Mouse (Mus musculus) MEL (cell line): ENCODE data around the gene Apobec2. TPM values are rescaled to one million over a fixed set of nuclear protein-coding genes. Genes with fewer than 3 reads are reported as not detected.

Experiments
- DNase-seq: peaks from one replicate; pipeline ENCODE4 v3.0.0; 2011; ENCODE audit warnings: low read depth, low spot score
- H3K27ac ChIP-seq: 2 replicates; pipeline ENCODE4 v1.5.1; 2012; ENCODE audit warnings: low read depth, mild to moderate bottlenecking, control low read depth, low read length, moderate library complexity; ENCODE audit not compliant: control insufficient read depth
- H3K27me3 ChIP-seq, 2 experiments: fragments of 150-350 bp in 1 of 2; sonication (generic) in 1 of 2; 2 replicates each; pipeline ENCODE4 v1.6.1; 2012; ENCODE audit warnings: low read length in 2 of 2, mild to moderate bottlenecking in 2 of 2, improper control_type of control experiment in 1 of 2, moderate library complexity in 1 of 2; ENCODE audit not compliant: insufficient read depth in 2 of 2, control insufficient read depth in 1 of 2
- H3K36me3 ChIP-seq, 2 experiments: 2 replicates each; pipeline ENCODE4 v1.6.1; 2012 to 2014; ENCODE audit warnings: low read length in 2 of 2, improper control_type of control experiment in 1 of 2, inconsistent platforms in 1 of 2, mild to moderate bottlenecking in 1 of 2; ENCODE audit not compliant: insufficient read depth in 2 of 2, control insufficient read depth in 1 of 2
- H3K4me1 ChIP-seq, 2 experiments: fragments of 150-350 bp in 1 of 2; sonication (generic) in 1 of 2; 2 replicates each; pipeline ENCODE4 v1.6.1; 2012; ENCODE audit warnings: low read length in 2 of 2, improper control_type of control experiment in 1 of 2, mild to moderate bottlenecking in 1 of 2; ENCODE audit not compliant: insufficient read depth in 2 of 2, control insufficient read depth in 1 of 2
- H3K4me3 ChIP-seq, 2 experiments: fragments of 150-350 bp in 1 of 2; sonication (generic) in 1 of 2; 2 replicates each; pipeline ENCODE4 v1.5.1; 2012; ENCODE audit warnings: low read depth in 2 of 2, low read length in 2 of 2, mild to moderate bottlenecking in 2 of 2, moderate library complexity in 2 of 2, control low read depth in 1 of 2, improper control_type of control experiment in 1 of 2; ENCODE audit not compliant: control insufficient read depth in 1 of 2, insufficient read depth in 1 of 2
- H3K79me2 ChIP-seq: 2 replicates; pipeline ENCODE4 v1.6.1; 2012; ENCODE audit warnings: mild to moderate bottlenecking, low read length, moderate library complexity; ENCODE audit not compliant: control insufficient read depth, poor library complexity, insufficient read depth
- H3K9ac ChIP-seq: 2 replicates; pipeline ENCODE4 v1.6.1; 2012; ENCODE audit warnings: low read depth, mild to moderate bottlenecking, control low read depth, low read length, moderate library complexity; ENCODE audit not compliant: control insufficient read depth, poor library complexity, severe bottlenecking
- H3K9me3 ChIP-seq: fragments of 150-350 bp; sonication (generic); replicated peaks from 2 replicates; pipeline ENCODE4 v1.6.1; 2012; ENCODE audit warnings: mild to moderate bottlenecking, low read length, improper control_type of control experiment, moderate library complexity; ENCODE audit not compliant: insufficient read depth
- CTCF ChIP-seq, 3 experiments: IDR thresholded peaks in 2 of 3; conservative IDR thresholded peaks in 1 of 3; 2 replicates each; pipeline ENCODE4 v1.5.1; 2011 to 2012; ENCODE audit warnings: low read length in 3 of 3, low read depth in 2 of 3, mild to moderate bottlenecking in 2 of 3, improper control_type of control experiment in 1 of 3, inconsistent platforms in 1 of 3, mixed read lengths in 1 of 3, moderate library complexity in 1 of 3; ENCODE audit not compliant: control insufficient read depth in 1 of 3, insufficient read depth in 1 of 3, poor library complexity in 1 of 3, severe bottlenecking in 1 of 3
- E2F4 ChIP-seq: IDR thresholded peaks from 2 replicates; pipeline ENCODE4 v1.6.1; 2011; ENCODE audit warnings: low read depth, low read length, improper control_type of control experiment, borderline replicate concordance
- EP300 ChIP-seq, 2 experiments: IDR thresholded peaks; 2 replicates each; pipeline ENCODE4 v1.6.1; 2011; ENCODE audit warnings: improper control_type of control experiment in 2 of 2, low read length in 2 of 2, low read depth in 1 of 2, mild to moderate bottlenecking in 1 of 2
- ETS1 ChIP-seq: IDR thresholded peaks from 2 replicates; pipeline ENCODE4 v1.6.1; 2012; ENCODE audit warnings: low read depth, mild to moderate bottlenecking, inconsistent platforms, low read length, improper control_type of control experiment, moderate library complexity
- GABPA ChIP-seq: IDR thresholded peaks from 2 replicates; pipeline ENCODE4 v1.6.1; 2012; ENCODE audit warnings: low read depth, mild to moderate bottlenecking, inconsistent platforms, low read length, improper control_type of control experiment, moderate library complexity
- GATA1 ChIP-seq: IDR thresholded peaks from 2 replicates; pipeline ENCODE4 v1.6.1; 2011; ENCODE audit warnings: low read depth, low read length, improper control_type of control experiment
- KAT2A ChIP-seq: conservative IDR thresholded peaks from 2 replicates; pipeline ENCODE4 v1.6.1; 2012; ENCODE audit warnings: low read depth, low read length, improper control_type of control experiment, inconsistent platforms
- MYC ChIP-seq: IDR thresholded peaks from 2 replicates; pipeline ENCODE4 v1.6.1; 2011; ENCODE audit warnings: low read depth, mild to moderate bottlenecking, low read length, improper control_type of control experiment, moderate library complexity
- POLR2AphosphoS2 ChIP-seq: IDR thresholded peaks from 2 replicates; pipeline ENCODE4 v1.6.1; 2011; ENCODE audit warnings: low read length, improper control_type of control experiment
- POLR2AphosphoS5 ChIP-seq: IDR thresholded peaks from 2 replicates; pipeline ENCODE4 v1.6.1; 2012; ENCODE audit warnings: low read depth, borderline replicate concordance, mild to moderate bottlenecking, inconsistent platforms, low read length, moderate library complexity, mixed read lengths
- SIN3A ChIP-seq: IDR thresholded peaks from 2 replicates; pipeline ENCODE4 v1.6.1; 2012; ENCODE audit warnings: low read length, improper control_type of control experiment, inconsistent platforms
- TAL1 ChIP-seq: IDR thresholded peaks from 2 replicates; pipeline ENCODE4 v1.6.1; 2012; ENCODE audit warnings: mild to moderate bottlenecking, inconsistent platforms, low read length, moderate library complexity, mixed read lengths
- TBP ChIP-seq: IDR thresholded peaks from 2 replicates; pipeline ENCODE4 v1.8.0; 2011; ENCODE audit warnings: low read depth, low read length, improper control_type of control experiment
- USF1 ChIP-seq: IDR thresholded peaks from 2 replicates; pipeline ENCODE4 v1.6.1; 2014; ENCODE audit warnings: low read depth, mild to moderate bottlenecking, inconsistent platforms, low read length, improper control_type of control experiment, moderate library complexity
- USF2 ChIP-seq, 2 experiments: IDR thresholded peaks; 2 replicates each; pipeline ENCODE4 v1.6.1; 2011 to 2012; ENCODE audit warnings: improper control_type of control experiment in 2 of 2, low read length in 2 of 2, borderline replicate concordance in 1 of 2, inconsistent platforms in 1 of 2, low read depth in 1 of 2, mild to moderate bottlenecking in 1 of 2; ENCODE audit not compliant: insufficient read depth in 1 of 2
- ZC3H11A ChIP-seq: IDR thresholded peaks from 2 replicates; pipeline ENCODE4 v1.6.1; 2012; ENCODE audit warnings: low read depth, mild to moderate bottlenecking, inconsistent platforms, low read length, improper control_type of control experiment
- polyA plus RNA-seq, 2 experiments: library from polyadenylated mRNA; stranded (reverse) in 1 of 2; unstranded in 1 of 2; fragments of >175 nt in 1 of 2; fragments of >200 nt in 1 of 2; gene quantifications; 2 replicates each; pipeline versions ENCODE4 v1.2.1 to v1.2.4; 2012; ENCODE audit warnings: low replicate concordance in 2 of 2, low read depth in 1 of 2; ENCODE audit not compliant: insufficient read length in 2 of 2, insufficient read depth in 1 of 2, missing spikeins in 1 of 2
- total RNA-seq: library from RNA; depleted of rRNA; stranded (reverse); fragments of 300-350 nt; gene quantifications from 2 replicates; pipeline ENCODE4 v1.2.3, GENCODE M21; 2012

Gene Apobec2
- total and polyA plus RNA-seq, 3 experiments = 0.19 to 0.42 TPM; not detected in 1

- no peaks in the 10 kb centered on the region for H3K27me3 ChIP-seq
- H3K9ac ChIP-seq = no peak overlapping the region
- no peak for TF ChIP-seq GABPA
- H3K79me2 ChIP-seq = peaks cover 78% of the 10 kb centered on the region
- H3K27ac ChIP-seq = no peak overlapping the region
- no peak overlapping the region for H3K4me3 ChIP-seq
- H3K9me3 ChIP-seq = no peaks in the 10 kb centered on the region
- no peak for DNase-seq
- peaks cover 9 to 24% of the 10 kb centered on the region in 2 experiments for H3K4me1 ChIP-seq
- peaks cover 15 to 41% of the 10 kb centered on the region in 2 experiments for H3K36me3 ChIP-seq
Measured at GRCm38 (mm10) chr17:48404706-48405105, 28.0 kb downstream of the Apobec2 start.

GRCm38 (mm10) chr17:48403848-48404247, 28.9 kb downstream of the Apobec2 start:
- no peak overlapping the region for H3K27ac ChIP-seq
- peaks cover 79% of the 10 kb centered on the region for H3K79me2 ChIP-seq
- no peak overlapping the region for H3K4me3 ChIP-seq
- no peaks in the 10 kb centered on the region for H3K9me3 ChIP-seq
- H3K4me1 ChIP-seq = peaks cover 9 to 24% of the 10 kb centered on the region in 2 experiments
- peaks cover 23 to 41% of the 10 kb centered on the region in 2 experiments for H3K36me3 ChIP-seq
- no peak for DNase-seq
- no peak overlapping the region for H3K9ac ChIP-seq
- no peak for TF ChIP-seq POLR2AphosphoS5
- TF ChIP-seq E2F4 = no peak
- TF ChIP-seq USF1 = no peak
- no peak for TF ChIP-seq GABPA
- H3K27me3 ChIP-seq = no peaks in the 10 kb centered on the region

- Histone ChIP-seq H3K27ac (no peak overlapping the region), H3K9ac (no peak overlapping the region), H3K27me3 (no peaks in the 10 kb centered on the region), H3K9me3 (no peaks in the 10 kb centered on the region), H3K4me1 (peaks cover 9 to 23% of the 10 kb centered on the region in 2 experiments), H3K4me3 (no peak overlapping the region), H3K36me3 (peaks cover 34 to 36% of the 10 kb centered on the region in 2 experiments), H3K79me2 (peaks cover 75% of the 10 kb centered on the region)
- TF ChIP-seq TAL1 (no peak), KAT2A (no peak), USF2 (IDR thresholded peaks at IDR 0.05; ENCODE audit: borderline replicate concordance in 1 of 2, insufficient read depth in 1 of 2, low read depth in 1 of 2, low read length in 2 of 2) (no peak), MYC (no peak), ETS1 (no peak), SIN3A (no peak), POLR2AphosphoS2 (no peak), ZC3H11A (no peak), TBP (no peak), POLR2AphosphoS5 (no peak), EP300 (IDR thresholded peaks at IDR 0.05; ENCODE audit: low read depth in 1 of 2, low read length in 2 of 2) (no peak), GATA1 (no peak), CTCF (IDR thresholded peaks at IDR 0.05 in 2 of 3, conservative IDR thresholded peaks at IDR 0.05 in 1 of 3; ENCODE audit: control insufficient read depth in 1 of 3, insufficient read depth in 1 of 3, low read depth in 2 of 3, low read length in 3 of 3, poor library complexity in 1 of 3, severe bottlenecking in 1 of 3) (no peak)
- no peak for DNase-seq
Measured at GRCm38 (mm10) chr17:48402751-48403150, 30.0 kb downstream of the Apobec2 start.
